Mouse (Mus musculus) CH12.LX (cell line): ENCODE measurements around the gene Zdhhc18. TPM values are rescaled to one million over a fixed set of nuclear protein-coding genes. Genes with fewer than 3 reads are reported as not detected.

ENCODE experiments used
- DNase-seq: peaks from one replicate; pipeline ENCODE4 v3.0.0-alpha.2; 2013; ENCODE audit errors: extremely low read depth
- H3K27ac ChIP-seq: 2 replicates; pipeline ENCODE4 v1.5.1; 2012; ENCODE audit warnings: low read depth, mild to moderate bottlenecking, control low read depth, moderate library complexity; ENCODE audit not compliant: insufficient read depth
- H3K27me3 ChIP-seq: replicated peaks from 2 replicates; pipeline ENCODE3; 2012; ENCODE audit warnings: inconsistent platforms
- H3K36me3 ChIP-seq, 2 experiments: replicated peaks in 1 of 2; 2 replicates each; pipeline versions ENCODE3 to v1.6.1; 2012; ENCODE audit warnings: inconsistent platforms in 1 of 2, low read length in 1 of 2, mild to moderate bottlenecking in 1 of 2, mixed read lengths in 1 of 2, moderate library complexity in 1 of 2; ENCODE audit not compliant: control insufficient read depth in 1 of 2, insufficient read depth in 1 of 2
- H3K4me1 ChIP-seq, 2 experiments: 2 replicates each; pipeline ENCODE4 v1.6.1; 2012; ENCODE audit warnings: inconsistent platforms in 1 of 2, moderate library complexity in 1 of 2; ENCODE audit not compliant: insufficient read depth in 2 of 2, control insufficient read depth in 1 of 2
- H3K4me2 ChIP-seq: 2 replicates; pipeline ENCODE4 v1.6.1; 2012; ENCODE audit warnings: low read depth, mild to moderate bottlenecking, control low read depth; ENCODE audit not compliant: poor library complexity, insufficient read depth, severe bottlenecking
- H3K4me3 ChIP-seq, 3 experiments: fragments of 150-350 bp in 1 of 3; sonication (generic) in 1 of 3; replicated peaks in 1 of 3; 2 replicates each; pipeline versions ENCODE3 to v1.5.1; 2011 to 2012; ENCODE audit warnings: low read depth in 2 of 3, low read length in 2 of 3, mild to moderate bottlenecking in 2 of 3, moderate library complexity in 2 of 3, control low read depth in 1 of 3, improper control_type of control experiment in 1 of 3, inconsistent platforms in 1 of 3, mixed read lengths in 1 of 3; ENCODE audit not compliant: poor library complexity in 1 of 3
- H3K79me2 ChIP-seq: replicated peaks from 2 replicates; pipeline ENCODE4 v1.6.1; 2012; ENCODE audit warnings: mild to moderate bottlenecking, moderate library complexity; ENCODE audit not compliant: control insufficient read depth, poor library complexity, insufficient read depth, severe bottlenecking; ENCODE audit errors: extremely low read depth
- H3K9ac ChIP-seq: 2 replicates; pipeline ENCODE4 v1.6.1; 2012; ENCODE audit warnings: low read depth, mild to moderate bottlenecking, control low read depth, moderate library complexity; ENCODE audit not compliant: insufficient read depth
- H3K9me3 ChIP-seq: replicated peaks from 2 replicates; pipeline ENCODE3; 2012; ENCODE audit warnings: low read length, inconsistent platforms, mixed read lengths
- CHD1 ChIP-seq: IDR thresholded peaks from 2 replicates; pipeline ENCODE4 v1.6.1; 2012; ENCODE audit warnings: low read depth, low read length, improper control_type of control experiment, inconsistent platforms
- CHD2 ChIP-seq: IDR thresholded peaks from 2 replicates; pipeline ENCODE4 v1.6.1; 2011; ENCODE audit warnings: low read length, improper control_type of control experiment
- CTCF ChIP-seq, 2 experiments: IDR thresholded peaks in 1 of 2; conservative IDR thresholded peaks in 1 of 2; 2 replicates each; pipeline ENCODE4 v1.5.1; 2011 to 2012; ENCODE audit warnings: low read depth in 2 of 2, low read length in 2 of 2, improper control_type of control experiment in 1 of 2, inconsistent platforms in 1 of 2, mild to moderate bottlenecking in 1 of 2, moderate library complexity in 1 of 2
- EP300 ChIP-seq: IDR thresholded peaks from 2 replicates; pipeline ENCODE4 v1.6.1; 2011; ENCODE audit warnings: low read length, improper control_type of control experiment
- GABPA ChIP-seq: IDR thresholded peaks from 2 replicates; pipeline ENCODE4 v1.6.1; 2012; ENCODE audit warnings: low read depth, low read length, improper control_type of control experiment, inconsistent platforms; ENCODE audit not compliant: insufficient replicate concordance
- HCFC1 ChIP-seq: IDR thresholded peaks from 2 replicates; pipeline ENCODE4 v1.6.1; 2012; ENCODE audit warnings: low read depth, mild to moderate bottlenecking, inconsistent platforms, low read length, improper control_type of control experiment
- IRF4 ChIP-seq: IDR thresholded peaks from 2 replicates; pipeline ENCODE4 v1.6.1; 2014; ENCODE audit warnings: low read depth, mild to moderate bottlenecking, inconsistent platforms, low read length, improper control_type of control experiment
- JUND ChIP-seq: conservative IDR thresholded peaks from 2 replicates; pipeline ENCODE4 v1.6.1; 2011; ENCODE audit warnings: low read depth, low read length, improper control_type of control experiment
- MAFK ChIP-seq: IDR thresholded peaks from 2 replicates; pipeline ENCODE4 v1.6.1; 2011; ENCODE audit warnings: low read length, improper control_type of control experiment; ENCODE audit not compliant: insufficient replicate concordance
- MAX ChIP-seq: IDR thresholded peaks from 2 replicates; pipeline ENCODE4 v1.6.1; 2011; ENCODE audit warnings: low read length, improper control_type of control experiment
- MAZ ChIP-seq: IDR thresholded peaks from 2 replicates; pipeline ENCODE4 v1.6.1; 2012; ENCODE audit warnings: low read depth, mild to moderate bottlenecking, inconsistent platforms, low read length, improper control_type of control experiment, moderate library complexity
- MYC ChIP-seq: IDR thresholded peaks from 2 replicates; pipeline ENCODE4 v1.6.1; 2011; ENCODE audit warnings: low read depth, mild to moderate bottlenecking, improper control_type of control experiment, low read length
- NELFE ChIP-seq: IDR thresholded peaks from 2 replicates; pipeline ENCODE4 v1.6.1; 2011; ENCODE audit warnings: low read depth, low read length, improper control_type of control experiment
- NRF1 ChIP-seq: IDR thresholded peaks from 2 replicates; pipeline ENCODE4 v1.6.1; 2014; ENCODE audit warnings: low read depth, mild to moderate bottlenecking, inconsistent platforms, low read length, improper control_type of control experiment, moderate library complexity
- POLR2A ChIP-seq: IDR thresholded peaks from 2 replicates; pipeline ENCODE4 v1.6.1; 2011; ENCODE audit warnings: low read depth, mild to moderate bottlenecking, improper control_type of control experiment, low read length
- RAD21 ChIP-seq: IDR thresholded peaks from 2 replicates; pipeline ENCODE4 v1.6.1; 2011; ENCODE audit warnings: low read depth, mild to moderate bottlenecking, low read length, improper control_type of control experiment, moderate library complexity
- RCOR1 ChIP-seq: conservative IDR thresholded peaks from 2 replicates; pipeline ENCODE4 v1.6.1; 2012; ENCODE audit warnings: low read depth, mild to moderate bottlenecking, inconsistent platforms, low read length, improper control_type of control experiment
- SIN3A ChIP-seq: IDR thresholded peaks from 2 replicates; pipeline ENCODE4 v1.6.1; 2012; ENCODE audit warnings: low read length, improper control_type of control experiment, inconsistent platforms
- SMC3 ChIP-seq: IDR thresholded peaks from 2 replicates; pipeline ENCODE4 v1.6.1; 2011; ENCODE audit warnings: low read depth, low read length, improper control_type of control experiment
- TCF12 ChIP-seq: IDR thresholded peaks from 2 replicates; pipeline ENCODE4 v1.6.1; 2014; ENCODE audit warnings: low read depth, mild to moderate bottlenecking, inconsistent platforms, low read length, improper control_type of control experiment
- USF1 ChIP-seq: IDR thresholded peaks from 2 replicates; pipeline ENCODE4 v1.6.1; 2014; ENCODE audit warnings: low read depth, mild to moderate bottlenecking, inconsistent platforms, low read length, improper control_type of control experiment
- USF2 ChIP-seq: conservative IDR thresholded peaks from 2 replicates; pipeline ENCODE4 v1.6.1; 2011; ENCODE audit warnings: low read depth, low read length, improper control_type of control experiment
- ZC3H11A ChIP-seq: IDR thresholded peaks from 2 replicates; pipeline ENCODE4 v1.6.1; 2012; ENCODE audit warnings: low read depth, mild to moderate bottlenecking, inconsistent platforms, low read length, improper control_type of control experiment
- ZKSCAN1 ChIP-seq: IDR thresholded peaks from 2 replicates; pipeline ENCODE4 v1.6.1; 2012; ENCODE audit warnings: low read depth, inconsistent platforms, low read length, improper control_type of control experiment, borderline replicate concordance
- ZNF384 ChIP-seq: IDR thresholded peaks from 2 replicates; pipeline ENCODE4 v1.6.1; 2012; ENCODE audit warnings: low read depth, low read length, improper control_type of control experiment, inconsistent platforms
- dilution Hi-C: fragments of 300-500 bp; cut with MboI; formaldehyde crosslinking; loops from 2 replicates; pipeline ENCODE4 v1.14.3; 2020; ENCODE audit warnings: low sequenced_read_pairs; ENCODE audit not compliant: extremely low pct_unique_long_range_greater_than_20kb, extremely low pct_ligation_motif_present
- in situ Hi-C: fragments of 300-500 bp; cut with MboI; formaldehyde crosslinking; loops from 3 replicates; pipeline ENCODE4 v1.14.3; 2019; ENCODE audit warnings: low sequenced_read_pairs, low pct_ligation_motif_present, low pct_unique_long_range_greater_than_20kb, mixed read lengths
- polyA plus RNA-seq: library from polyadenylated mRNA; unstranded; fragments of >175 nt; gene quantifications from 2 replicates; pipeline ENCODE4 v1.2.1, GENCODE M21; 2012; ENCODE audit warnings: low read depth; ENCODE audit not compliant: insufficient read length
- total RNA-seq, 2 experiments: library from RNA; depleted of rRNA; stranded (reverse); fragments of 300-350 nt in 1 of 2; fragments of >200 nt in 1 of 2; gene quantifications; 2 replicates each; pipeline ENCODE4 v1.2.3; 2012 to 2014

Gene Zdhhc18
- total and polyA plus RNA-seq, 3 experiments, result 15.9 to 31.0 (median 24.3) TPM

DNA sequence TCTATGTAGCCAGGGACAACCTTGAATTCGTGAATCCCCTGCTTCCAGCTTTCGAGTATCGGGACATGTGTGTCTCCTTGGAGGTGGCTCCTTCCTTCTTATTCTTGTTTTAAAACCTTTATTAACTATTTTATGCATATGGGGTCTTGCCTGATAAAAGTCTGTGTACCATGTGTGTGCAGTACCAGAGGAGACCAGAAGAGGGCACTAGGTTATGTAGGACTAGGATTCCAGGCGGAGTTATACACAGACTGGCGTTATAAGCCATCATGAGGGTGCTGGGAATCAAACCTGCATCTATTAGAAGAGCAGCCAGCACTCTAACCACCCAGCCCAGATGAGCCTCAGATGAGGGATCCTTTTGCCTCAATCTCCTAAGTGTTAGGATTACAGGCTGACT is 38.1 kb downstream of the Zdhhc18 start:
- H3K4me3 ChIP-seq, result no peak overlapping the region
- H3K27ac ChIP-seq, result no peak overlapping the region
- H3K4me1 ChIP-seq, result peaks cover 27 to 59% of the 10 kb centered on the region in 2 experiments
- in situ Hi-C loops, result no loop called here
- H3K9ac ChIP-seq, result no peak overlapping the region
- peaks cover 19% of the 10 kb centered on the region for H3K9me3 ChIP-seq
- H3K4me2 ChIP-seq, result no peak overlapping the region
- H3K79me2 ChIP-seq, result no peaks in the 10 kb centered on the region
- dilution Hi-C loops, result no loop called here
- no peaks in the 10 kb centered on the region for H3K27me3 ChIP-seq
- TF ChIP-seq USF1 (no peak), SMC3 (0 out of 2 replicates have a peak, but pooled peaks have one; percentile 6), CTCF (conservative IDR thresholded peaks at IDR 0.05 in 1 of 2, IDR thresholded peaks at IDR 0.05 in 1 of 2; ENCODE audit: low read depth in 2 of 2, low read length in 2 of 2) (peak; percentile 7 to 34; a peak in 2 of 4 replicates)
- H3K36me3 ChIP-seq, result peaks cover 38 to 92% of the 10 kb centered on the region in 2 experiments
- DNase-seq, result no peak

GRCm38 (mm10) chr4:133609719-133610118 is 40.2 kb downstream of the Zdhhc18 start:
- DNase-seq, result peak; percentile 82
- Histone ChIP-seq H3K4me1 (peaks cover 20 to 41% of the 10 kb centered on the region in 2 experiments), H3K4me2 (no peak overlapping the region), H3K36me3 (peaks cover 45 to 93% of the 10 kb centered on the region in 2 experiments), H3K27me3 (no peaks in the 10 kb centered on the region)
- TF ChIP-seq IRF4, result 0 out of 2 replicates have a peak, but pooled peaks have one; percentile 16
- no peak for TF ChIP-seq SIN3A
- 0 out of 2 replicates have a peak, but pooled peaks have one; percentile 21 for TF ChIP-seq MAZ
- TF ChIP-seq NRF1, result 0 out of 2 replicates have a peak, but pooled peaks have one; percentile 19
- TF ChIP-seq RAD21, result peak; percentile 84
- TF ChIP-seq SMC3, result peak; percentile 92
- no peak for TF ChIP-seq MAX
- peak; percentile 55 to 92 for TF ChIP-seq CTCF (conservative IDR thresholded peaks at IDR 0.05 in 1 of 2, IDR thresholded peaks at IDR 0.05 in 1 of 2; ENCODE audit: low read depth in 2 of 2, low read length in 2 of 2)
- 0 out of 2 replicates have a peak, but pooled peaks have one; percentile 19 for TF ChIP-seq TCF12
- TF ChIP-seq ZC3H11A, result peak; percentile 33; the same call in 1 of the 2 replicates
- TF ChIP-seq NELFE, result no peak
- TF ChIP-seq, all 38 proteins: peak for 8
- Histone ChIP-seq H3K79me2 (no peaks in the 10 kb centered on the region), H3K9ac (no peak overlapping the region), H3K4me3 (no peak overlapping the region), H3K27ac (no peak overlapping the region), H3K9me3 (peaks cover 19% of the 10 kb centered on the region)
- in situ Hi-C loops, result no loop called here
- dilution Hi-C loops, result no loop called here

GRCm38 (mm10) chr4:133607284-133607683 is 42.7 kb downstream of the Zdhhc18 start:
- Histone ChIP-seq H3K4me1 (peaks cover 9 to 29% of the 10 kb centered on the region in 2 experiments; a peak in 3 of 4 replicates), H3K27me3 (no peaks in the 10 kb centered on the region), H3K4me3 (no peak overlapping the region), H3K27ac (no peak overlapping the region), H3K79me2 (no peaks in the 10 kb centered on the region), H3K9me3 (peaks cover 10% of the 10 kb centered on the region), H3K9ac (no peak overlapping the region), H3K36me3 (peaks cover 34 to 91% of the 10 kb centered on the region in 2 experiments), H3K4me2 (no peak overlapping the region)
- TF ChIP-seq SMC3 (no peak), USF2 (no peak), IRF4 (no peak), HCFC1 (no peak), CHD2 (no peak), ZNF384 (no peak), NELFE (no peak), EP300 (no peak), RCOR1 (no peak), USF1 (no peak), CHD1 (no peak), MAFK (no peak), GABPA (no peak), MAZ (no peak), JUND (no peak), MYC (no peak), ZKSCAN1 (no peak), POLR2A (no peak)
- dilution Hi-C loops, result no loop called here
- DNase-seq, result no peak
- in situ Hi-C loops, result no loop called here
